Mouse (Mus musculus) bone marrow macrophage, adult 2 months (primary cell): ENCODE results near the gene Fgfr2. TPM values are rescaled to one million over a fixed set of nuclear protein-coding genes. Genes with fewer than 3 reads are reported as not detected.

ENCODE experiments used
- H3K27ac ChIP-seq: 2 replicates; pipeline ENCODE4 v1.5.1; 2012; ENCODE audit warnings: low read depth, low read length; ENCODE audit not compliant: insufficient read depth
- H3K4me1 ChIP-seq: 2 replicates; pipeline ENCODE4 v1.6.1; 2012; ENCODE audit warnings: low read length; ENCODE audit not compliant: control insufficient read depth, insufficient read depth
- H3K4me3 ChIP-seq: 2 replicates; pipeline ENCODE4 v1.5.1; 2012; ENCODE audit warnings: mild to moderate bottlenecking, low read length, moderate library complexity; ENCODE audit not compliant: insufficient read depth
- CTCF ChIP-seq: IDR thresholded peaks from 2 replicates; pipeline ENCODE4 v1.5.1; 2012; ENCODE audit warnings: low read depth, mild to moderate bottlenecking, low read length, moderate library complexity
- POLR2A ChIP-seq: IDR thresholded peaks from 2 replicates; pipeline ENCODE4 v1.6.1; 2012; ENCODE audit warnings: mild to moderate bottlenecking, low read depth, low read length, borderline replicate concordance
- polyA plus RNA-seq: library from polyadenylated mRNA; stranded (reverse); fragments of >200 nt; gene quantifications from 2 replicates; pipeline ENCODE4 v1.2.4, GENCODE M21; 2012; ENCODE audit not compliant: missing spikeins, insufficient read depth, insufficient read length

Gene Fgfr2
- polyA plus RNA-seq, 1 experiment = 0.27 TPM

- TF ChIP-seq POLR2A (no peak), CTCF (peak; percentile 62)
- H3K4me3 ChIP-seq = no peak overlapping the region
- no peak overlapping the region for H3K27ac ChIP-seq
- no peaks in the 10 kb centered on the region for H3K4me1 ChIP-seq
Measured at GRCm38 (mm10) chr7:130273265-130273664, 2849.9 kb downstream of the Fgfr2 start.

- Histone ChIP-seq H3K4me3 (no peak overlapping the region), H3K27ac (no peak overlapping the region), H3K4me1 (no peaks in the 10 kb centered on the region)
- no peak for TF ChIP-seq POLR2A
- no peak for TF ChIP-seq CTCF
Measured at GRCm38 (mm10) chr7:130270807-130271206, 2852.3 kb downstream of the Fgfr2 start.

GRCm38 (mm10) chr7:130269124-130269867, 2853.9 kb downstream of the Fgfr2 start:
- H3K27ac ChIP-seq = no peak overlapping the region
- H3K4me1 ChIP-seq = no peaks in the 10 kb centered on the region
- H3K4me3 ChIP-seq = no peak overlapping the region
- TF ChIP-seq CTCF (no peak), POLR2A (no peak)

- Histone ChIP-seq H3K27ac (no peak overlapping the region), H3K4me3 (no peak overlapping the region), H3K4me1 (no peaks in the 10 kb centered on the region)
- no peak for TF ChIP-seq POLR2A
- TF ChIP-seq CTCF = peak; percentile 23; the same call in 1 of the 2 replicates
Measured at GRCm38 (mm10) chr7:130267099-130267498, 2856.1 kb downstream of the Fgfr2 start.

- Histone ChIP-seq H3K4me1 (no peaks in the 10 kb centered on the region), H3K27ac (no peak overlapping the region), H3K4me3 (no peak overlapping the region)
- TF ChIP-seq POLR2A (no peak), CTCF (no peak)
Measured at GRCm38 (mm10) chr7:130266166-130266490, 2857.0 kb downstream of the Fgfr2 start.

GRCm38 (mm10) chr7:130265319-130266165, 2857.6 kb downstream of the Fgfr2 start:
- no peak overlapping the region for H3K4me3 ChIP-seq
- no peaks in the 10 kb centered on the region for H3K4me1 ChIP-seq
- TF ChIP-seq CTCF (no peak), POLR2A (no peak)
- H3K27ac ChIP-seq = no peak overlapping the region

- TF ChIP-seq CTCF (no peak), POLR2A (no peak)
- Histone ChIP-seq H3K4me3 (no peak overlapping the region), H3K27ac (no peak overlapping the region), H3K4me1 (no peaks in the 10 kb centered on the region)
Measured at GRCm38 (mm10) chr7:130264616-130265318, 2858.4 kb downstream of the Fgfr2 start.

GRCm38 (mm10) chr7:130263799-130264351, 2859.3 kb downstream of the Fgfr2 start:
- no peaks in the 10 kb centered on the region for H3K4me1 ChIP-seq
- TF ChIP-seq CTCF (no peak), POLR2A (no peak)
- no peak overlapping the region for H3K4me3 ChIP-seq
- H3K27ac ChIP-seq = no peak overlapping the region

GRCm38 (mm10) chr7:130263233-130263594, 2859.9 kb downstream of the Fgfr2 start:
- Histone ChIP-seq H3K4me1 (no peaks in the 10 kb centered on the region), H3K27ac (no peak overlapping the region), H3K4me3 (no peak overlapping the region)
- no peak for TF ChIP-seq CTCF
- no peak for TF ChIP-seq POLR2A
